Mouse (Mus musculus) lung, adult 18-20 months (tissue): ENCODE data around the gene Anapc13.

Source experiments
- DNase-seq, 2 experiments: peaks; one replicate each; pipeline ENCODE4 v3.0.0; 2022; ENCODE audit warnings: mixed read lengths in 2 of 2

Anapc13 gene

DNA sequence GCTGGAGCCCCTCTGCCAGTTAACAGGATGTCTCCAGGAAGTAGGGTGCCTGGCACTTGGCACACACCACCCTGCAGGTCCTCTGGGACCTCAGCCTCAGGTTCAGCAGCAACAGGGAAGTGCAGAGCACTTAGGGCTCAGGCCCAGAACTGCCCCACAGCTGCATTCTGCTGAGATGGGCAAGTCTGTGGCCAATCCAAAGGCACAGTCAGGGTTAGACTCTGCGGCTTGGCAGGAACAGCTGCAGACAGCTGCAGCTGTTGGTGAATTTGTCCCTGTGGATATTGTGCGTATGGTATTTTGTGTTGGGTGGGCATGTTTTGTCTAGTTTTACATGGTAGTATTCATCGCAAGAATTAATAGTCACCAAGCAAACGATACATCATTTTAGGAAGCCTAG lies 6.1 kb downstream of the Anapc13 start:
- no peak for DNase-seq

- peak in 1 of 2 experiments; percentile 70 for DNase-seq
Measured at GRCm38 (mm10) chr9:102632923-102633537, 6.9 kb downstream of the Anapc13 start.

GRCm38 (mm10) chr9:102634453-102634852 lies 8.4 kb downstream of the Anapc13 start:
- DNase-seq = no peak

GRCm38 (mm10) chr9:102636553-102636952 lies 10.5 kb downstream of the Anapc13 start:
- DNase-seq = peak; percentile 58 to 70

DNA sequence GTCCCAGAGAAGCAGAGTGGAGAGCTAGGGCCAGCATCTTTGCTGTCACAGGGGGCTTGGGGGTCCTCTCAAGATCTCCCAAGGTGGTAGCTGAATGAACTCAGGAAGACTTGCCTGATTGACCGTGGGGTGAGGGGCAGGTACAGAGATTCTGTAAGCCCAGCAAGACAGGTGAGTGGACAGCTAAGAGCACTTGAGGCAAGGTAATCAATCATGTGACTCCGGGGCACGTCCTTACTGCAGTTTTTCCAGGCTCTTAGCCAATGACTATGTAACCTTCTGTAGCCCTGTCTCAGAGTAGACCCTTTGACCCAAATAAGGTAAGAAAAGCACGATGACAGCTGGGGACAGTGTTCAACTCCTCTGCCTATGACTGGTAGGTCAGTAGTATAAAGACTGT lies 11.0 kb downstream of the Anapc13 start:
- DNase-seq = peak; percentile 74 to 84

DNA sequence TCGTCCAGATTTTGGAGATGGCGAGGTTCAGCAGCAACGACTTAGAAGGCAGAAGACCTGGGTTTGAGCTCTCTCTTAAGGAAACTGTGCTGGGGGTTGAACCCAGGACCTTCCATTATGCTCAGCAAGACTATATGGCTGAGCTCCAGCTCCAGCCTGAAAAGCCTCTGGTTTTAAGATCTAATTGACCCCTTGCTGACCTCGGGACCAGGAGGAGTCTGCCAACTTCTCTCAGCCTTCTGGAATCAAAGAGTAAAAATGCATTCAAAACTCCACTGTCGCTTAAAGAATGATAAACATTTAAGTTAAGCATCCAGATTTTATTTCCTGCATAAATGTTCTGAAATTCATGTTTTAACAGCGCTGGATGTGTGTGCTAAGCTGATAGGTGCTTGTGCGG lies 12.9 kb downstream of the Anapc13 start:
- no peak for DNase-seq

DNA sequence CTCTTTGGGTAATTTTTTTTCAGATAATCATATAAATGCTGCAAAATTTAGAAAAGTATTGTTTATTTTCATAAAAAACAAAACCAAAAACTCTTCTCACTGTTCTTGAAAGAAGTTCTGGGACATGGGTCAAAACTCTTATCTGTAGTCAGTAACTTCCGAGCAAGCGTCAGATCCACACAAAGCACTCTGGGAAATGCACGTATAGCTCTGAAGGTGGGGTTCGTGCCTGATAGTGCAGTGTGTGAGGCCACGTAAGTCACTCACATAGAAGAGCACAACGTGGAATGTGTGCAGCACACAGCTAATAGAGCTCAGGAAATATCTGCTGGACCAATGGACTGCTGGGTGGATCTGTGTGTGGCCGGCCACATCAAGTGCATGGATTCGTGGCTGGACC lies 13.4 kb downstream of the Anapc13 start:
- no peak for DNase-seq

- DNase-seq = no peak
Measured at GRCm38 (mm10) chr9:102641531-102641930, 15.4 kb downstream of the Anapc13 start.

GRCm38 (mm10) chr9:102643071-102643485 lies 17.0 kb downstream of the Anapc13 start:
- no peak for DNase-seq

GRCm38 (mm10) chr9:102643486-102644101 lies 17.5 kb downstream of the Anapc13 start:
- peak; percentile 80 to 83 for DNase-seq

- DNase-seq = no peak
Measured at GRCm38 (mm10) chr9:102645119-102645695, 19.1 kb downstream of the Anapc13 start.

- DNase-seq = no peak
Measured at GRCm38 (mm10) chr9:102647010-102647409, 20.9 kb downstream of the Anapc13 start.

DNA sequence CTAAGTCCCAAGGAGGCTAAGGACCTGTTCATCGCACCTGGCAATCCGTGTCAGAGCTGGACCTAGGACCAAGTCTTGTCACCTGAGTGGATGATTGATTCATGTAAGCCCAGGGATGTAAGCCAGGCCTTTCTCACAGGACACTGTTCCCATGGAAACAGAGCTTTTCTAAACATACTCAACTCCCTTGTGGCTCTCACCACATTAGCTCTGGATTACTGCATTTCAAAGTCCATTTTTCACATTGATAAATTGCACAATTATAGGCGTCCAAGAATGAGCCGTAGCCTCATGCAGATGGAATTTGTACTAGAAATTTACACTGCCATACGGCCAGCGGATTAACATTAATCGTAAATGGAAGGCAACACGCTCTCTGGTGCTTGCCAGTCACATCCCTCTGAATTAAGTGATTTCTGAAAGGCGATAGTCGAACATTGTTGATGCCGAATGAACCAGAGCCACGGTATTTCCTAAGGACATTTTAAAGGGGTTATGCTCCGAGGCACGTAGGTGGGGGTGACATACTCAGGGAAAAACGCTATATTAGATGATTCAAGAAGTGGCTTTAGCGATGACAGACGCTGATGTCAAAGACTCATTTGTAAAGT lies 23.9 kb downstream of the Anapc13 start:
- DNase-seq = no peak

- DNase-seq = no peak
Measured at GRCm38 (mm10) chr9:102650637-102651036, 24.5 kb downstream of the Anapc13 start.

DNA sequence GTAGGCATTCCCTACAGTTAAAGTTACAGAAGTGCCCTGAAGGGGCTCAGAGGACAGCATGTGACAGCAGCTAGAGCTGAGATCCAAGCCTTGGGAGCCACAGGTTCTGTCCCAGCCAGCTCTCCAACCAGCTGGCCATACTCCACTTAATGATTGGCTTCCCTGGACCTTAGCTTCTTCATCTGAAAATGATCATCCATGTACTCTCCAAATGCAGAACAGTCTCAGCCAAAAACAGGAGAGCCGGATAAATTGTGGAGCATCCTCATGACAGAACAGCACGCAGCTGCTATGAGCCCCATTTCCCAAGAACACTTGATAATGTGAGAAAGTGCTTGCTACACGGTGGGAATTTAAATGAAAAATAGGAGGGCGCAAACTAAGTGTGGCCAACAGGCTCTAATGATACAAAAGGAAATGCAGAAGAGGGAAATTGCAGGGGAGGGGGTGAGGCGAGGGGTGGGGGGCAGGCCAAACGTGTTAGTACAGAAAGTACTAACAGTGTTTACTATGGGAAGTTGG lies 25.2 kb downstream of the Anapc13 start:
- no peak for DNase-seq

- peak; percentile 77 to 89 for DNase-seq
Measured at GRCm38 (mm10) chr9:102656355-102657095, 30.4 kb downstream of the Anapc13 start.

GRCm38 (mm10) chr9:102668115-102668514 lies 42.0 kb downstream of the Anapc13 start:
- no peak for DNase-seq

DNA sequence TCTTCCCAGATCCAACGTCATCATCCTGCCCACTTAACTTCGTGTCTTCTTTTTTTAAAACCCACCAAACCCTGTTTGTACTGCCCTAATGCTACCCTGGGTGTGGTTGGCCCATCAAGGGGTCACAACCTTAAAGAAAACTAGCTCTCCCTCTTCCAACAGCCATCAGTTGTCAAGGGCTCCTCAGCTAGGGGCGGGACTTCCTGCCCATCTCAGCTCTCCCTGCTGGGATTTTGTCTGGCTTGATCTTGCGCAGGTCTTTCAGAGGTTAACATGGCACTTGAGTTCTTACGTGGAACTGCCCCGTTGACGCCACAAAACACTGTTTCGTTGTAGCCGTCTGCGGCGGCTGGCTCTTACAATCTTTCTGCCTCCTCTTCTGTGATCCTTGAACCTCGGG lies 42.8 kb downstream of the Anapc13 start:
- DNase-seq = no peak

DNA sequence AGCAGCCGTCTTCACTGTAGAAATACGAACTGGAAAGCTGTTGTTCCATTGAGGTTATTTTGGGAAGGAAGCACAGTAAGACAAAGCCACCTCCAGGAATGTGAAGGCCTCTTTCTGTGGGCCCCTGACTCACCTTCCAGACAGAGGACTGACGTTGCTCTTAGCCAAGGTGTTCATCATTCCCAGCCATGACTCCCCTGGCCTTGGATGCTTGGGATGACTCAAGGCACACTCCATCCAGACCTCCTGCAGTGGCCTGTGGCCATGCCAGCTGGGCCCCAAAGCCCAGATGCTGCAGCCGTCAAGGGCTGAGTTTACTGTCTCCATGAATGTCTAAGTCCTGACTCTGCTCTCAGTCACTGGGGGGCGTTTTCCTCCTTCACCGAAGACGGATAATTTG lies 47.3 kb downstream of the Anapc13 start:
- no peak for DNase-seq

- no peak for DNase-seq
Measured at GRCm38 (mm10) chr9:102675922-102676321, 49.8 kb downstream of the Anapc13 start.

- no peak for DNase-seq
Measured at GRCm38 (mm10) chr9:102681470-102681869, 55.4 kb downstream of the Anapc13 start.
